Mouse (Mus musculus) induced T-regulatory cell, adult 2 months (primary cell): ENCODE measurements around the gene Slc5a2.

Source experiments
- DNase-seq: peaks from one replicate; pipeline ENCODE4 v3.0.0-alpha.2; 2012; ENCODE audit warnings: low read depth

Gene Slc5a2

DNA sequence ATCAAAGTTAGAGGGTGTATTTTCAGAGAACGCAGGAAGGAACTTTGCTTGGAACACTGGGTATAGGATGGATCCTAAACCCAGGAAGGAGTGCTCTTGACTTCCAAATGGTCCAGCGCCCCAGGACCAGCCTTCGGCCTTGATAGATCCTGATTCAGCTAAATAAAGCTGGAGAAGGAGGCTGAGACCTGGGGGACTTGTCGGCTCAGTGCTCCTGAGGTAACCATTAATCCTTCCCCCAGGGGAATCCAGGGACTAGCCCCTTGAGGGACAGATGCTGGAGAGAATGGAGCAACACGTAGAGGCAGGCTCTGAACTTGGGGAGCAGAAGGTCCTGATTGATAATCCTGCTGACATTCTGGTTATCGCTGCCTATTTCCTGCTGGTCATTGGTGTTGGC lies at the start of gene Slc5a2:
Gene Slc5a2, plus strand, starts transcription at position 247 of the 400 bp plus-strand sequence.
- DNase-seq = no peak

DNA sequence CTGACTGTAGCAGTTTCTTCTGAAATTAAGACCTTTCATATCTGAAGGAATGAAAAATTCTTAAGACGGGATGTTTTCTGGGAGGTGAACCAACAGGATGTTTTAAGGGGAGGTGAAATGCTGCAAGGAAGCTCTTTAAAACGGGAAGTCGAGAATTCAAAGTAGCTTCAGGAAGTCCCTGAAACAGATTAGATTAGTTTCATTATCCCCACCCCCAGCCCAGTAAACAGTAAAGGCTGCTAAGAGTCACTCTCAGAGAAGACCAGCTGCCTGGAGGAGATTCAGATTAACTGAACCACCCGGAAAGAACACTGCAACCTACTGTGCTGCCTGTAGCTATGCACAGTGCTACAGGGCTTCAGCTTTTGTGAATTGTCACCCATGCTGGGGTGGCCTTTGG lies 45.5 kb upstream of the Slc5a2 start:
- no peak for DNase-seq

DNA sequence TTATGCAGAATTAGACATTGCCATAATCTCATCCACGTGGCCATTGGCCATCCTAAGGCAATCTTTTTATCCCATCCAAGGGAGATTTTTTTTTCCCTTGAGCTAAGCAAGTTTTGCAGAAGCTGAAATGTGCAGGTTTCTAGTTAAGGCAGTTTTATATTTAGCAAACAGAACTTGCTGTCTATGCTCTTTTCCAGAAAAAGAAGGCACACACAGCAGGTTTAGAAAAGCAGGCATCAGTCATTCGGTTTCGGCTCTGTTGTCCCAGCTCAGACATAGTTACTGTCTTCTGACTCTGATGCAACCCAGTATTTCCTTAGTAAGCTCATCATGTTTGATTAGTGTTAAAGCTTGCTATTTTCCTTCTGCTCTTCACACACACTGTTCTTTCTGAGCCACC lies 44.5 kb upstream of the Slc5a2 start:
- no peak for DNase-seq

DNA sequence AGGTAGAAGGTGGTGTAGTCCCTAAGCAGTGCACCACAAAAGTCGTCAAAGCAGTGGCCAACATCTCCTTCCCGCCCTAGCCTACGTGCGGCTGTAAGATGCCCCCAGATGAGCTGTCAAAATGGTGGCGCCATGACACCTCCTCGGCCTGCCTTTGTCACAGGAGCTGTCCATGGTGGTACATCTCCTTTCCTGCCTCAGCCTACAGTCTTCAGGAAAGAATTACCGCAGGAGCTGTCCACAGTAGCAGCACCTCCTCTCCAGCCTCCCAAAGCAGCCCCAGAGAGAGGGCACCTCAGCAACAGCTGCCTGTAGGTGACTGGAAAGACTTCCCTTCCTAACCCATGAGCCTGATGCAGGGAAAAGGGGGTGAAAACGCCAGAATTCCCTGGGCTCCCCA lies 33.7 kb upstream of the Slc5a2 start:
- DNase-seq = peak; percentile 46

- no peak for DNase-seq
Observed at GRCm38 (mm10) chr7:128234796-128235195, 30.7 kb upstream of the Slc5a2 start.

DNA sequence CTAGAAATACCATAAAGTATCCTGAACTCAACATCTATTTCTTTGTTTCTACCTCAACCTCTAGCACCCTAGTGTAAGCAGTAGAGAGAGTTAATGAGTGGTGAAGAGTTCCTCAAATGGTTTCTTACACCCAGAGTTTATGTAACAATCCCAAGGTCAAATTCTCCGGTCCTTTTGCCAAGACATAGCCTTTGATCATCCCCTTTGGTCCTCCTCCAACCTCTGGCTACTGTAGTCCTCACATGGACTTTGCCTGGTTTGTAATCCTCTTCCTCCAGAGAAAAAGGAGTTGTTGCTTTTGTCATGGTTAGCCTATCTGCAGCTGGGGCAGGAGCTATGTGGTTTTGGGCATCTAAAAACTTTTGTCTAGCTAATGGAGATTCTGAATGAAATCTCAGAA lies 30.0 kb upstream of the Slc5a2 start:
- no peak for DNase-seq

DNA sequence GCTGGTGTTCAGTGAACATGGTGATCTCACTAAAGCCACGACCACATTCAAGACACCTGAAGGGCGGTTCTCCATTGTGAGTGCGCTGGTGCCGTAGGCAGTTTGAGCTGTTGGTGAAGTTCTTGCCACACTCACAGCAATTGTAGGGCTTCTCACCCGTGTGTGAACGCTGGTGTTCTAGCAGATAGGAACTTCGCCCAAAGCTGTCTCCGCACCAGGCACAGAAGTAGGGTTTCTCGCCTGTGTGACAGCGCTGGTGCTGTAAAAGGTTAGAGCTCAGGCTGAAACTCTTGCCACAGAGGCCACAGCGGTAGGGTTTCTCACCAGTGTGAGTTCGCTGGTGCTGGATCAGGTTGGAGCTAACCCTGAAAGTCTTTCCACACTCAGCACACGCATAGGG lies 29.0 kb upstream of the Slc5a2 start:
- peak; percentile 14 for DNase-seq

- peak; percentile 88 for DNase-seq
Observed at GRCm38 (mm10) chr7:128236856-128237592, 28.4 kb upstream of the Slc5a2 start, which contains the start of gene Armc5. Armc5 (plus strand) TSS chr7:128237342.

DNA sequence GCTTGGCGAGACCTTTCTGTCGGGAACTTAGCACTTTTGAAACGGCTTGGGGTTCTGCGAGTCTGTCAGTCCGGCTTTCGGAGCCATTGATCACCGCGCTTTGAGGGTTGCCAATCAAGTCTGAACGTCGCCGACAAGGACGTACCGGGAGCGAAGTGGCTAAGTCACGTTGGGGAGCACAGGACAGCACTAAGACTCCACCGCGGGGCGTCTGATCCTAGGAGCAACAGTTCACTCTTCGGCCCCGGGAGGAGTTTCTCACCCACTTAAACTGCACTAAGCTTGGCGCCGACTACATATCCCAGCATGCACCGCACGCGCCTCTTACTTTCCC lies 27.9 kb upstream of the Slc5a2 start:
- no peak for DNase-seq

DNA sequence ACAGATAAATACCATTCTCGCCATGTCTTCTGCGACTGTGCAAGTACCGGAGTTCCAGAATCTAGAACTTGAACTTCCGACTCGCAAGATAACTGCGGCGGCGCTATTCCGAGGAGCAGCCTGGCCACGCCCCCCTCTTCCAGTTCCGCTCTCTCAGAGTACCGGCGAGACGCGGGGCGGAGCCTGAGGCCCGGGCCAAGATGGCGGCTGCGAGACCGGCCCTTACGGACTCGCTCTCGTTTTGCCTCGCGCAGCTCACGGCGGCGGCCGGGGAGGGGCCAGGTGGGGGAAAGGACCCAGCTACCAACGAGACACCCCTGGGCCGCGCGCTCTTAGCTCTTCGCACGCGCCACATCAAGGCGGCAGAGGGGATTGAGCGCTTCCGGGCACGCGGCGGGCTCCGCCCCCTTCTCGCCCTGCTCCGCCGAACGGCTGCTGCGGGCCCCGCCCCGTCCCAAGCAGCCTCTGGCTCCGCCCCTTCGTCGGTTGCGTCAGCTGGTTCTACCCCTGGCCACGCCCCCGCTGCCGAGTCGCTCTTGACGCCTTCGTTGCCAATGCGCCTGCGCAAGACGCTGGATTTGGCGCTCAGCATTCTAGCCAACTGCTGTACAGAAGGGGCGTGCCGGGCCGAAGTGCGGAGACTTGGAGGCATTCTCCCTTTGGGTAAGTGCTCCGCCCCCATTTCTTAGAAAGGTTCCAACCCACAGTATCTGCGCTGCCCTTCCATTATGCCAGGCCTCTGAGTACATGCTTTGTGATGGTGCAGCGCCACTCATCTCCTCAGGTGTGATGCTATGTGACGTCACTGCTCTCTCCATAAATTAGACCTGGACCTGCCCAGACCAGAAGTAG lies 27.3 kb upstream of the Slc5a2 start, which contains the start of gene 9130023H24Rik:
Gene 9130023H24Rik, minus strand, starts transcription at position 105 of the 852 bp plus-strand sequence.
- DNase-seq = peak; percentile 100

DNA sequence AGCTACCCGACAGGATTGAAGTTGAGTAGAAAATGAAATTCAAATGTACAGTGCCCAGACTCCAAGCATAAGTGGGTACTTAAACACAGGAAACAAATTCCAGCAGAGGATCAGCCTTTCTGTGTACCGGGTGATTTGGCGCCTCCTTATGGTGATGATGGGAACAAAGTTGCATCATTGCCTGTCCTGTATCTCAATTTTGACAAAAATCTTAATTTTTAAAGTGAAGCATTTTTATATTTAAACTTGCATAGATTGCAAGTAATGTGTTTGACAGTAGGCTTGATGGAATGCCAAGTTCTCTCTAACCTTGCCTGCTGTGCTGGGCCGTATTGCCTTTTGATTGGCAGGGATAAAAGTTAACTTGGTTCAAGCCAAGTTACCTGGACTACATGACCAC lies 26.5 kb upstream of the Slc5a2 start:
- peak; percentile 86 for DNase-seq

DNA sequence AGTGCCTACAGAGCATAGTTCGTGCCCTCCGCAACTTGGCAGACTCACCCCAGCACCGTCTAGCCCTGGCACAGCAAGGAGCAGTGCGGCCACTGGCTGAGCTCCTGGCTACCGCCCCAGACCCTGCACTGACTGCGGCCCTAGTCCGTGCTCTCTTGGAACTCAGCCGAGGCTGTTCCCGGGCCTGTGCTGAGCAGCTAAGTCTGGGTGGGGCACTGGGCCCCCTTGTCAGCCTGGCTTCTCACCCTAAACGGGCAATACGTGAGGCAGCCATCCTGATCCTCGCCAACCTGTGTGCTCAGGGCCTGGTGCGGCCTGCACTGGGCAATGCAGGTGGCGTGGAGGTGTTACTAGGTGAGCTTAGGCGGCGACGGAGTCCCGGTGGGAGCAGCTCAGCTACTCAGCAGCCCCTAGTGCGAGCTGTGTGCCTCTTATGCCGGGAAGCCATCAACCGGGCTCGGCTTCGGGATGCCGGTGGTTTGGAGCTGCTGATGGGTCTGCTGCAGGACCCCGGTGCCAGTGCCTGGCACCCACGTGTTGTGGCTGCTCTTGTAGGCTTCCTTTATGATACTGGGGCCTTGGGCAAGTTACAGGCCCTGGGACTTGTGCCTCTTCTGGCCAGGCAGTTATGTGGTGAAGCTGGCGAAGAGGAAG lies 25.2 kb upstream of the Slc5a2 start:
- no peak for DNase-seq

GRCm38 (mm10) chr7:128242331-128242730 lies 23.1 kb upstream of the Slc5a2 start:
- DNase-seq = no peak

GRCm38 (mm10) chr7:128243921-128244320 lies 21.5 kb upstream of the Slc5a2 start:
- no peak for DNase-seq

DNA sequence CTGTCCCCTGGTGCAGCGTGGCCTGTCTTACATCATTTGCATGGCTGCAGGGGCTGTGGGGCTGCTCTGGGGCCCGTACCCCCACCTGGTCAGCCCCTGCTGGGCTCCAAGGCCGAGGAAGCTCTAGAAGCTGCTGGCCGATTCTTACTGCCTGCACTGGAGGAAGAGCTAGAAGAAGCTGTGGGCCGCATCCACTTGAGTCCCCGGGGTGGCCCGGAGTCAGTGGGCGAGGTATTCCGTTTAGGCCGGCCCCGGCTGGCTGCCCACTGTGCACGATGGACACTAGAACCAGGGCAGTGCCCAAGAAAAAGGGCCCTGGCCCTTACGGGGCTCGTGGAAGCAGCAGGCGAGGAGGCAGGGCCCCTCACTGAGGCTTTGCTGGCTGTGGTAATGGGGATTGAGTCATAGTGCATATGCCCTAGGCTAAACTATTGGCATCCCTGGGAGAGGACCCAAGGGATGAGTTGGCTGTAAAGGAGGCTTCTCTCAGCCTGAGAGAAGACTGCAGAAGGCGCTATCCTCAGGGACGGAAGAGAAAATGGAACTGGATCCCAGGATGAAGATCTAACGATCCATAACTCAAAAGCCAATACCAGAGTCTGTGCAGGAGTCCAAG lies 20.9 kb upstream of the Slc5a2 start:
- DNase-seq = no peak

- DNase-seq = no peak
Observed at GRCm38 (mm10) chr7:128245547-128245946, 19.9 kb upstream of the Slc5a2 start.

DNA sequence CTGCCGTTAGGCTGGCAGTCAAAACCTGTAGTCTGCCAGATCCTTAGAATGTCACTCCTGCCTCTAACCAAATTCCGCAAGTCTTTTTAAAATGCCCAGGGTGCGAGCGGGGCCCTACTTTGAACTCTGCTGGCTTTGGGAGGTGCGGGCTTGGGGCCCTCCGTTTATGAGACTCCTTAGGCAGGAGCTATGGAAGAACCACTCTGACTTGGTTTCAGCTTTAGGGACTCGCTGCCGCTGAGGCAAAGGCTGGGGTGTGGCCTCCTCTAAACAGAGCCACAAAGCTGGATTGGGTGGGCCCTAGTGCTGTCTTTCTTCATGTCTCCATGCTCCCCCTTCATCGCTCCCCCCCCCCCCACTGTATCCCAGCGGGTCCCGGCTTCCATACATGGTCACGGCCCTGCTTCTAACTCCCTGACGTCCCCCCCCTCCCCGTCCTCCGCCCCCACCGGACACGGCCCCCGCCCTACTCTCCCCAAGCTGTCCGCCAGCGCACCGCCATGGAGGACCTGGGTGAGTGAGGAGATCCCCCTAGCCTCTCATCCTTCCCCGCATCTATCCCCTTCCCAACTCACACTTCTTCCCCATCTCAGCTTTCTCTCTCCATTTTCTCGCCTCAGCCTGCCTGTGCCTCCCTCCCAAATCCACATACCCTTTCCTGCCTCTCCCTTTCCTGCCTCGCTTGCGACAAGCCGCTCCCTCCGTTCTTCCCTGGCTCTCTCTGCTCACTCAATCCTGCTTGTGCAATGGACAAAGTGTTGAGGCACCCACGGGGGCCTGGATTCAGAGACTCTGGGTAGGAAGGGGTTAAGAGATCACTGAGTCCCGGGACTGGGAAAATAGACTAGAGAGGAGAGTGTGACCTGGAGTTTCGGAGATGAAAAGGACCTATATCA lies 18.7 kb upstream of the Slc5a2 start, which contains the start of gene Tgfb1i1:
Gene Tgfb1i1, plus strand, starts transcription at position 317 of the 896 bp plus-strand sequence.
- DNase-seq = no peak

GRCm38 (mm10) chr7:128247443-128247842 lies 18.0 kb upstream of the Slc5a2 start:
- peak; percentile 84 for DNase-seq

- no peak for DNase-seq
Observed at GRCm38 (mm10) chr7:128248081-128249042, 17.1 kb upstream of the Slc5a2 start.

DNA sequence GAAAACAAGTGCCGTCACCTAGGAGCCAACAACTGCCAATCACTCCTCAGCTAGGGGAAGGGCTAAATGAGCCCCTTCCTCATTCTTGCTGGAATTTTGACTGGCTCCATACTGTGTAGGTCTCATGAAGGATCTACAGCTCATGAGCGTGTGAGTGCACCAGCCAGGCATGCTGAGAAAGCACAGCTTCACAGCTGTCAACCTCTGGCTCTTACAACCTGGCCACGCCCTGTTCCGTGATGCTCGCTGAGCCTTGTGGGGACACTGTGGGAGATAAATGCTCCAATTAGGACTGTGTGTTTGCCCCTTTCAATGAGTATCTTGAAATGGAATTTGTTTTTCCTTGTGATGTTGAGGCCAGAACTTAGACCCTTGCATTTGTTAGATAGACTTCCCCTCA lies 15.5 kb upstream of the Slc5a2 start:
- DNase-seq = no peak
